Mouse (Mus musculus) kidney, postnatal 14 days (tissue): ENCODE measurements around the gene 4930524N10Rik.

Experiments
- DNase-seq: peaks from one replicate; pipeline ENCODE4 v3.0.0; 2022; ENCODE audit warnings: mixed read lengths

The 4930524N10Rik gene

DNA sequence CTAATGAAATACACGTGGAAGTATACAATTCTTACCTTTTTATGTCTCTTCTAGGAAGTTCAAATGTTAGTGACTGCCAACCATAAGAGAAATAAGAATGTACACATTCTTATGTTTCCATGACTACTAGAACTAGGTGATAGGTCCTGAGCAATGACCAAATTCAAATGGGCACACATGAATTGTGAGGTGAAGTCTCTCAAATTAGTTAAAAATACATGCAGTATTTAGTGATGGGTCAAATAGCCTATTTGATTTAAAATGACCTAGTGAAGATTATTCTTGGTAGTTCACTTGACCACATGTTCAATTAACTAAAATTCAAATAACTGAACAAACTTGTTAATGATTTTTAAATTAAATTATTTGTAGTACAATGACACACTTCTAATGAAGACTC lies at the start of gene 4930524N10Rik:
4930524N10Rik (minus strand) TSS at position 101 of the 400 bp plus-strand sequence.
- DNase-seq: no peak

DNA sequence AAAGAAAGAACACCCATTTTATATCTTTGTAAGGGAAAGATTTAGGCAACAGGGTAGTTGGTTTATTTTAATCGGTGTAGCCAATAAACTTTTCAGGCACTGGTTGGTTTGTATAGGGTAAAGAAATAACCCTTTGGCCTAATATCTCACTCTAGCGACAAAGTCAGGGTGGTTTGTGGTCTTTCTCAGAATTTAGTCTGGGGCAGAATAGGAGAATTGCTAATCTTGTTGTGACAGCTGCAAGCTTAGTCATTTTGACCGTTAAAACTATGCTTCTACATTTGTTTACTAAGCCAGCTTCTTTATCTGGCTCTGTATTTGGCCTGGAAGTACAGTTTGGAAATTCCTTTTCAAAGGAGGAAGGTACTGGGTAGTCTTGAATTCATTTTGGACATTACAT lies 6.8 kb upstream of the 4930524N10Rik start:
- no peak for DNase-seq

DNA sequence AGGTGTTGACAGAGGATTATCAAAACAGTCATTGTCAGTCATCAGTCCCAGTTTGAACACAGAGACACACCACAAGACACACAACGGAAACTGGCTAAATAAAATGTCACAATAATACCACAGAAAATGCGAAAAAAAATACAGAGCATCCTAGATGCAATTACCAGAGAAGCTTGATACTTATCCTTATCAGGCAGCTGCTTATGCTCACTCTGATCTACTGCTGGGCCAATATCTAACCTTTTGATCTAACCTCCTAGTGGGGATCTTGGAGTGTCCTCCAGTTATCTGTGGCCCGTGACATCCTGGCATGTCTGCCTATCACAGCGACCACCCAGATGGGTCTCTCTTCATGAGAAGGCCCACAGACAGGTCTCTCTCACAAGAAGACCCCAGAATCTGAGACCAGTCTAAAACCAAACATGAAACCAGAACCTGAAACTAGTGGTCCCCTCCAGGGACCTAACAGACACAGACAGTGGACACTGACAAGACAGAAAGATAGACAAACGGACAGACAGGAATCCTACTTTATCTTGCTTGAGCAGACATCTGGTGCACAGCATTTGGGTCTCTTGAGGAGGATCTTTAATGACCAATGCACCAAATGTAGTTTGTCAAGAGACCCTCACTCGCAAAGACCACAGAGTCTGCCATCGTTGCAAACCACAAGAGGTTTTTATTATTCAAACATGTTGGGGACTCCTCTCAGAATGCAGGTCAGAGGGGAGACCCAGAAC lies 6.3 kb upstream of the 4930524N10Rik start:
- DNase-seq: no peak

DNA sequence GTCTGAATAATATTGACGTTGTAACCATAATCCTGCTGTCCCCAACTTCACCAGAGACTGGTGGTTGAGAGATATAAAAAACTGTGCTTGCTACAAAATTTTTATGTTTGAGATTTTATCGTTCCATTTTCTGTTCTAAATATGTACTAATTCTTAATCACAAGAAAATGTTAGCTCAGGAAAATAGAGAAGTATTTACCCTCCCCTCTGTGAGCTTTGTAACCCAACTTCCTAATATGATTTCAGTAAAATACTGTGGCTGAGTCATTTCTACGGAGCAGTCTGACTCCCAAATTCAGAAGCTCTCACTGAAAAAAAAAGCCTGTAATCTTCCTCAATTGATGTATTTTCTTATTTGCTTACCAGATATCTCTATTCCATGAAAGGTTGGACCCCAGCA lies 4.7 kb upstream of the 4930524N10Rik start:
- DNase-seq: no peak
